Mouse (Mus musculus): ENCODE measurements around the gene Pde8a. TPM values are rescaled to one million over a fixed set of nuclear protein-coding genes. Genes with fewer than 3 reads are reported as not detected.

Gene Pde8a
- total RNA-seq, 2 experiments from 2014 or later = 22.3 to 25.8 TPM

GRCm38 (mm10) chr7:81261548-81261947, 48.2 kb downstream of the Pde8a start:
- DNase-seq (ENCODE audit: low spot score in 2 of 2) = no peak

GRCm38 (mm10) chr7:81272908-81273307, 59.5 kb downstream of the Pde8a start:
- DNase-seq (ENCODE audit: low spot score in 2 of 2) = no peak

DNA sequence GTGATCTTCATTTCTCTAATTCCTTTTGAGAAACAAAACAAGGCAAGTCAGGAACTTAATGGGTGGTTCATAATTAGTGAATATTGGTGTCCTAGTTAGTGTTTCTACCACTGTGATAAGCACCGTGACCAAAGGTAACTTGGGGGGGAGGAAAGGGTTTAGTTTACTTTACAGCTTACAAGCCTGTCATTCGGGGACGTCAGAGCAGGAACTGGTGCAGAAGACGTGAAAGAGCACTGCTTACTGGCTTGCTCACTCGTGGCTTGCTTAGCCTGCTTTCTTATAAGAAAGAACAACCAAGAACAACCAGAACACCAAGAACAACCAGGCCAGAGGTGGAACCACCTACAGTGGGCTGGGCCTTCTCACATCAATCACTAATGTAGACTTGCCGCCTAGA, 65.6 kb downstream of the Pde8a start:
- DNase-seq (ENCODE audit: low spot score in 2 of 2) = no peak

DNA sequence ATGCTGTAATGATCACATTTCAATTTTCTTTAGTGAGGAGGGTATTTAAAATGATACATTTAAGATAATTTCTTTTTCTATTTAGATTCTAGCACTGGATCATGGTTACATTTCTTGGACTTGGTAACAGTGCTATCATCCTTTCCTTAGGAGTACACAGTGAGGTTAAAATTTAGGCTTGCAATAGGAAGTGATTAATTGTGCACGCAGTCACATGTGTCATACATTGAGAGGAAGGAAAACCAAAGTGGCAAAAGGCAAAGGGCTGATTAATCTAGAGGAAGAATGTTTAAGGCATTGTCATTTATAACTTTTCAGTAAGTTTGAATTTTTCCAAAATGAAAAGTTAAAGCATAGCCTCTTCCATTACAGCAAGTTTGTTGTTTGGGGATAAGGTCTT, 67.8 kb downstream of the Pde8a start:
- no peak for DNase-seq (ENCODE audit: low spot score in 2 of 2)

DNA sequence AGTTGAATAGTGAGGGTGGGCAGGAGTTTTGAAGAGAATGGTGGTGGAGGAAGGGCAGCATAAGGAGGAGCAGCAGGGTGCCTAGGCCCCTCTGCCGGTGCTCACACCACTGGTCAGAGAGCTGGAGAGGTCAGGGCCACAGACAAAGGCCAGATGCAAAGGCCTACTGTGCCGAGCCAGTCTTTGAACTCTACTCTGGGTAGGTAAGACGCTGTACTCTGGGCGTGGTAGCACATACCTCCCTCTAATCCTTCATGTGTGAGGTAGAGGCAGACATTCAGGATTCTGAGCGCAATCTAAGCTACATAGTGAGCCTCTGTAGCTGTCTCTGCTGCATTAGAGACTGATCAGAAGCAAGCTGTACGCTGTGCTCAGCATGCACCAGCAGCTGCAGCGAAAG, 73.1 kb downstream of the Pde8a start:
- no peak for DNase-seq (ENCODE audit: low spot score in 2 of 2)

- no peak for DNase-seq (ENCODE audit: low spot score in 2 of 2)
Observed at GRCm38 (mm10) chr7:81286946-81287345, 73.5 kb downstream of the Pde8a start.

- DNase-seq (ENCODE audit: low spot score in 2 of 2) = no peak
Observed at GRCm38 (mm10) chr7:81295169-81295568, 81.8 kb downstream of the Pde8a start.

- DNase-seq (ENCODE audit: low spot score in 2 of 2) = no peak
Observed at GRCm38 (mm10) chr7:81298206-81298605, 84.8 kb downstream of the Pde8a start.

GRCm38 (mm10) chr7:81301323-81301722, 87.9 kb downstream of the Pde8a start:
- no peak for DNase-seq (ENCODE audit: low spot score in 2 of 2)

DNA sequence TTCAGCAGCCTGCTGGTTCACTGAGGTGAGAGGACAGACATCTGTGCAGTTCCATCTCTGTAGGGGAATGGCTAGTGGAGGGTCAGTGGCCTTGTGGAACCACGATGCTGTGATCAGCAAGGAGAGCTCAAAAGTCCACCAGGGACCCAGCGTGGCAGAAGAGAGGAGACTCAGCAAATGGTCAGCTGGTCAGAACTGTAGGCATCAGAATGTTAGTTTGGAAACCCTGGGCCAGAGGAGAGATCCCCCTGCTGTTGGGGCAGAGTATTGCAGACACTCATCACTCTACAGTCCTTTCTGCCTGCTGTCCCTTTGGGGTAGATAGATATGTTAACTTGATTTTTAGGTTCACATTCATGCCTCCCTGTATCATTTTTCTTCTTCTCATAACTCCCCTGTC, 90.3 kb downstream of the Pde8a start:
- DNase-seq (ENCODE audit: low spot score in 2 of 2) = no peak

GRCm38 (mm10) chr7:81304100-81304499, 90.7 kb downstream of the Pde8a start:
- DNase-seq (ENCODE audit: low spot score in 2 of 2) = no peak

GRCm38 (mm10) chr7:81304675-81305074, 91.3 kb downstream of the Pde8a start:
- DNase-seq (ENCODE audit: low spot score in 2 of 2) = no peak

GRCm38 (mm10) chr7:81307735-81308134, 94.3 kb downstream of the Pde8a start:
- DNase-seq (ENCODE audit: low spot score in 2 of 2) = no peak

DNA sequence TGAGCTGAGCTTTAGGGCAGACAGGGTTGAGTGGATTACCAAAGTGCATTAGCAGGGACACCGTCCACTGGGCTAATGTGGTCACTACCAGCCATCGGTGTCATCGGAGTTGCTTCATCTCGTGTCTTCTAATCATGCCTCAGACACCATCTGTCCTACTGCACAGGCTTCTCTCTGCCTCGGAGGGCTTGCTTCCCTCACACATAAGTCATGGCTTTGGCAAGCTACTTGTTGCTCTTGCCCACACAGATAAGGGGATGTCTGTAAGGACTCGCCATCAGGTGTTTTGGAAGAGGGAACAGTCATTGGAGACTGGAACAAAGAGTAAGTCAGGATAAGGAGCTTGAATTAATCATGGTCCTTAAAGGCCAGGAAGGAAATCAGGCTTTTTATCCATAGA, 95.9 kb downstream of the Pde8a start:
- DNase-seq (ENCODE audit: low spot score in 2 of 2) = no peak

GRCm38 (mm10) chr7:81311130-81311529, 97.7 kb downstream of the Pde8a start:
- DNase-seq (ENCODE audit: low spot score in 2 of 2) = no peak

DNA sequence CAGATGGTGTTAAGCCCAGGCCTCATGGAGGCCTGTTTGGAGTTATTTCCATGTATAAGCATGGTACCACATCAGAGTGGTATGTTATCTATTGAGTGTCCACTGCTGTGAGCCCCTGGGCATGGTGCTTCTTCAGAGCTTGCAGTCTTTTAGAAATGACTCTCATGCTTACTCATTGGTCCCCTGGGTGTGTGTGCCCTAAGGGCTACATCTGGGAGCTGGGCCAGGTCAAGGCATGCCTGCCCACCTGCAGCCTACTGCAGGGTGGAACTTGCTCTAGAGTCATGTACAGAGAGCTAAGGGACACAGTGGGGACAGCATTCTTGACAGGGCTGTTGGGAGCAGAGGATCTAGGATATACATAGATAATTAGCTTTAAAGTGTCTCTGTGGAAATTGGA, 98.2 kb downstream of the Pde8a start:
- no peak for DNase-seq (ENCODE audit: low spot score in 2 of 2)

DNA sequence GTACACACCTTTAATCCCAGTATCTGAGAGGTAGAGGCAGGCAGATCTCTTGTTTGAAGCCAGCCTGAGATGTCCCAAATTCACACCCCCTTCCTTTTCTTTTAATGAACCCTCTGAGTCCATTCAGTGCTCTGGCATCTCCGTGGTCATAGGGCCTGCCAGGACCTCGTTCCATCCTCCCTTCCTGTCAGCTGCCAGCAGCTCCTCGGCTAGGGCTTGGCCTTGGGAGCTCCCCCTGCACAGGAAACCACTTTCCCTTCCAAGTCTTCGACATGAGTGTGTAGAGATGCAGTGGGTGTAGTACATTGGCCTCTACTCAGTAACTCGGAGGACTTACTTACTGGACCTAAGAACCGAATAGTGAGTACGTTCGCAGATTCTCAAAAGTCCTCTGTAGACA, 102.2 kb downstream of the Pde8a start:
- DNase-seq (ENCODE audit: low spot score in 2 of 2) = no peak

DNA sequence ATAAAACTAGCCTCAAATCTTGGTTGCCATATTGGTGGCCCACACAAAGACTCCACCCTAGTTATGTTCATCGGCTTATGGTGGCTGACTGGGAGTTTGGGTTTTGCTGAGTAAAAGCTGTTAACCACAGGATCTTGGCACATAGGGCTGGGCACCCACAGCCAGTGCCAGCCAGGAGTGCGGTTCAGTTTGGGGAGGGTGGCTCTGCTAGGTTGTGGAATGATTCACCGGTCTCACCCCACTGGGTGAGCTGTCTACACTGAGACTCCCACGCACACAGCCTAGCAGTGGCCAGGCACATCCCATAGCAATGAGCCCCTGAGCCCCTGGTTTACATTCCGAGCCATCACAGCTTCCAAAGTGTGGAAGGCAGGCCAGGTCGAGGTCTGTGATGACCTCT, 106.4 kb downstream of the Pde8a start:
- DNase-seq (ENCODE audit: low spot score in 2 of 2) = no peak

GRCm38 (mm10) chr7:81321776-81322175, 108.4 kb downstream of the Pde8a start:
- DNase-seq (ENCODE audit: low spot score in 2 of 2) = no peak

GRCm38 (mm10) chr7:81326043-81326442, 112.6 kb downstream of the Pde8a start:
- no peak for DNase-seq (ENCODE audit: low spot score in 2 of 2)

- DNase-seq (ENCODE audit: low spot score in 2 of 2) = no peak
Observed at GRCm38 (mm10) chr7:81326859-81327258, 113.5 kb downstream of the Pde8a start.

- DNase-seq (ENCODE audit: low spot score in 2 of 2) = no peak
Observed at GRCm38 (mm10) chr7:81327661-81328060, 114.3 kb downstream of the Pde8a start.

- DNase-seq (ENCODE audit: low spot score in 2 of 2) = no peak
Observed at GRCm38 (mm10) chr7:81330767-81331166, 117.4 kb downstream of the Pde8a start.

DNA sequence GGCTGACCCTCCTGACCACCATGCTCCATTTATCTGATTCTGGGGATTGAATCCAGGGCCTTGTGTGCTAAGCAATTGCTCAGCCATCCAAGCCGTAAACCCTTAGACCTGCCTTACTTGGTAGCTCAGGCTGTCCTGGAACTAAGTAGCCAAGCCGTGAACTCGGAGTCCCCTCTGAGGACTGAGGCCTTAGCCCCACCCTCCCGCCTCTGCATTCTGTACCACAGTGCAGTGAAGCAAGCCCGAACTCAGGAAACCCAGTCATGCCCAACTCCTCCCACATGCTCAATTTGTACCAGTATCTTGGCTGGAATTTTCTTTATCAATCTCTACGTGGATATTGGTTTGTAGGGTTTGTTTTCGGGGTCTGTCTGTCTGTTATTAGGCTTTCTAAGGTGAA, 118.5 kb downstream of the Pde8a start:
- DNase-seq (ENCODE audit: low spot score in 2 of 2) = no peak
